Mouse (Mus musculus) frontal cortex, postnatal 14 days (tissue): Measurements from ENCODE around the gene Ccr2.
"Not testable (repeated sequence)": the region's sequence is repeated elsewhere in the genome, so short reads cannot be mapped to it uniquely, and the experiment has no call there.

Source experiments
- DNase-seq, 2 experiments: peaks; one replicate each; pipeline ENCODE4 v3.0.0; 2022; ENCODE audit warnings: low spot score in 2 of 2

Gene Ccr2

DNA sequence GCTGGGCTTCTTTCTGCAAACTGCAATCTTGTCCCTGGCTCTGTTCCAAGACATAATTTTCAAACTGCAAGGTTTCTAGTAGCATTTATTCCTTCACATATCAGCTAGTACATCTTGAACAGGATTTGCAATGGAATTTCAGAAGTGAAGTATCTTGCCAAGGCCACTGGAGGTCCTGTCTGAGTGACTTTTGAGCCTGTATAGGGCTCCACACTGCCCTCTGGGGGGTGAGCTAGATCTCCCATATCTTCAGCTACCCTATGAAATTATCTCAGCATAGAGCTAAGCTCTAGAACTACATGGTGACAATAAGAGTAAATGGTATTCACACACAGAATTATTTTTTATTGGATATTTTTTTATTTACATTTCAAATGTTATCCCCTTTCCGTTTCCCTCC, 16.7 kb downstream of the Ccr2 start:
- no peak for DNase-seq

DNA sequence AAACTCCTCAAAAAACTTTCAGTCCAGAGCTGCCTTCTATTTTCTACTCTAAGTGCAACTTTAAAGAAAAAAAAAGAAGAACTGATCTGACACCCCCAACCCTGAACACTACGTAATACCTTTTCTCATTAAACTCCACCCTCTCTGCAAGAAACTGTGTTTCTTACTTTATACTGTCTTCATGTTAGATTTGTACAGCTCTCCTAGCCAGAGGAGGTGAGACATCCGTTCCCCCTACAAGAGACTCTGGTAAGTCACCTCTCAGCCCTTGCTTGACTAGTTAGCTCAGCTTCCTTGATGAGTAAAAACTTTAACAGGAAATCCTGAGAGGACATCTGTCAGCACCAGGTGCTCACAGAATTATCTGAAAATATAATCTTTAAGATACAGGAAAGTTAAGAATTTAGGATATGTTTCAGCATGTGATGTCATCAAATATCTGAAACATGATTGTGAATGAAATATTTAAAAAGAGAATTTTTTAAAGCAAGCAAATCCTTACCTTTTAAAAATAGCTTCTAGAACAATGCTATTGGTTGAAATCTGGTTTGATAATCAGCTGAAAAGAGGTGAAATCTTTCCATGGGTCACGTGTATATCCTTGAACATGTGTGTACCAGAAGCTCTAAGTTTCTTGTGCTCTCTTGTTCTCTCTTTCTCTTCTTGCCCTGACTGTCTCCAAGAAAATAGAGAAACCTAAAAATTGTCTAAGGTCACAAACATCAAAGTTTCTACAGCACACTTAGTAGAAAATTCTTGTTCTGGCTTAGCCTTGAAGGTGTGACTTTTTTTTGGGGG, 19.8 kb downstream of the Ccr2 start, which contains the start of gene Ccr5:
Gene Ccr5 (plus strand): TSS at position 157 of the 798 bp plus-strand sequence.
- DNase-seq = no peak

DNA sequence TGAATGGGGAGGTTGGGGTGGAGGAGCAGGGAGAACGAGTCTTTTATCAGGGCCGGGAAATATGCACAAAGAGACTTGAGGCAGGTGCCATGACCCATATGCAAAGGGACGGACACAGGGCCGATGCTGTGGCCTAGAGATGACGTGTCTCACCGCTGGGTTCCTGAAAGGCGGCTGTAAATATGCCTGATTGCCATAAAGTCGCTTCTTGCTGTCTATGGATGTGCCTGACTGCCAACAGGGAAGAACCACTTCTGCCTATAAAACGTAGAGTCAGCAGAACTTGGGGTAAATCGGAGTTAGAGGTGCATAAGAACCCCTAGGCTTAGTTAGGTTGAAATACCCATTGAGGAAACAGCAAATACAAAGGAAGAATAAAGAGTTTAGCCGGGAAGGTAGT, 23.8 kb downstream of the Ccr2 start:
- DNase-seq = no peak

DNA sequence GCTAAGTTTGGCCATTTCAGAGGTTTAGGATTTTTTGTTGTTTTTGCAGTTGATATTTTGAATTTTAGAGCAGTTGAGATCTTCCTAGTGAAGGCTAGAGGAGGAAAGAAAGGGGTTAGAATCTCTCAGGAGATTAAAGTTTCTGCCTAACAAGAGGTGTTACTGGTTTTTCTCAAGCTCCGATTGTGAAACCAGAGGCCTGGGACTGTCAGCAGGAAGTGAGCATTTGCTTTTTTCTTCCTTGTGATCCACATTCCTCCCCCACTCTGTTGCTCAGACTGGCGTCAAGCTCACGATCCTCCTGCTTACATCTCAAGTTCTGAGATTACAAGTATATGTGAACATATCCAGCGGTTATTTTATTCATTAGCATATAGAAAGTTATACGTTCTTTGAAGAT, 24.6 kb downstream of the Ccr2 start:
- DNase-seq = no peak

DNA sequence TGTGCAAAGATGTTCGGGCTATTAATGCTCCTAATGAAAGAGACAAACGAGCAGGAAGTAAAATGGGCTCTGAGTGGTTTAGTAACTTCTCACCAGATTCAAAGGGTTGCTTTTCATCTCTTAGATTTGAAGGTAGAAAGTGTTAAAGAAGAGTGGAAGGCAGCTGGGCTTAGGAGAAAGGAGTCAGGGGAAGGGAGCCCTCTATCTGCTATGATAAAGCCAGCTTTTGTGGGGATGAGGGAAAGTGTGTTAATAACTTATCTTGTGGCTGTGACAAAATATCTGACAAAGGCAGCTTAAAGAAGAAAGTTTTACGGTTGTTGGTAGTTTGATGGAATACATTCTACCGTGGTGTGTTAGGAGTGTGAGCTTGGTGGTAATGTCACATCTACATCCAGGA, 25.7 kb downstream of the Ccr2 start:
- DNase-seq = no peak

DNA sequence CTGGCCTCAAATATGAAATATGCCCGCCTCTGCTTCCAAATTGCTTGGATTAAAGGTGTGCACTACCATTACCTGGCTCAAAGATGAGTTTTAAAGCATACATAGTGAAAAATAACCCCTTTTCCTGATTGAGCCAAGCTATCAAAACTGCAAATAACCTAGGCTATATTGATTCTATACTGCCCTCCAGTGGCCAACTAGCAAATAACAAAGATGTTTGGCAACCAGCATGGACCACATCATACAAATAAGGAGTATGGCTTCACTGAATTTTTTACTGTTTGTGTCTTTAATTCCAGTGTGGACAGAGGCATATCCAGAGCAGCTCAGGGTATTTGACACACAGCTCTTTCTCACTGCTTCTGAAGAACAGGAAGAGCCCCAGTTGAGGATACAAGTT, 26.6 kb downstream of the Ccr2 start:
- no peak for DNase-seq

DNA sequence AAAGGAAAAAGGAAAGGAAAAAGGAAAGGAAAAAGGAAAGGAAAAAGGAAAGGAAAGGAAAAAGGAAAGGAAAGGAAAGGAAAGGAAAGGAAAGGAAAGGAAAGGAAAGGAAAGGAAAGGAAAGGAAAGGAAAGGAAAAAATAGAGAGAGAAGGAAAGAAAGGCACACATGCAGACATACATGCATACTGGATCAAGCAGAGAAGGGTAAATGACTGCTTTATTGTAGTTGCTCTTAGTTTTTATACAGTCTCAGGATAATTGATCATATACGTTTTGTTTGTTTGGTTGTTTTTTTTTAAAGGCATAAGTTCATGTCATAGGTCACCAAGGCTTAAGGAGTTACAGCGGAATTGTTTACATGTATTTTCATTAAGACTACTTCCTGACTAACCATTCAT, 31.1 kb downstream of the Ccr2 start:
- not testable (repeated sequence) for DNase-seq

DNA sequence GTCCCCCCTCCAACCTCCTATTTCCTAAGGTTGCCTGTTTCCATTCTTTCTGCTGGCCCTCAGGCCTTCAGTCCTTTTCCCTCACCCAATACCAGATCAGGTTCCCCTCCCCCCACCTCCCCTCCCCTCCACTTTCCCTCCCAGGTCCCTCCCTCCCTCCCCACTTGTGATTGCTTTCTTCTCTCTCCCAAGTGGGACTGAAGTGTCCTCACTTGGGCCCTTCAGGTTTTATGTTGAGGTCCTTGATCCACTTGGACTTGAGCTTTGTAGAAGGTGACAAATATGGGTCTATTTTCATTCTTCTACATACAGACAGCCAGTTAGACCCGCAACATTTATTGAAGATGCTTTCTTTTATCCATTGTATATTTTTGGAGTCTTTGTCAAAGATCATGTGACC, 33.2 kb downstream of the Ccr2 start:
- DNase-seq = not testable (repeated sequence)

DNA sequence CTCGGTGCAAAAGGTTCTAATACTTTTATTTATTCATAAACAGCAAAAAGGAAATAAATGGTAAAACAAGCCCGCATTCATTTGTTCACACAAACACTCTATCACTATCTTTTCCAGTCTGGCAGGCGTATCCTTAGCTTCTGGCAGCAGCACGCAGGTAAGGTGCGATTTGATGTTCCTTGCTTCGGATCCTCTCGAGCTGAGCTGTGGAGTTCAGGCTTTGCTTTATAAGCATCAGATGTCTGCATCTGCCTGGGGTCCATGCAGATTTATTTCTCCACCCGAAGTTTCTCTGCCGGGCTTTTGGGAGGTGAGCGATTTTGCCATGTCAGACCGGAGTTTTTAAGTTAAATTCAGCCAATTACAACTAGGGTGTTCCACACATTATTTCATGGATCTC, 35.9 kb downstream of the Ccr2 start:
- no peak for DNase-seq

DNA sequence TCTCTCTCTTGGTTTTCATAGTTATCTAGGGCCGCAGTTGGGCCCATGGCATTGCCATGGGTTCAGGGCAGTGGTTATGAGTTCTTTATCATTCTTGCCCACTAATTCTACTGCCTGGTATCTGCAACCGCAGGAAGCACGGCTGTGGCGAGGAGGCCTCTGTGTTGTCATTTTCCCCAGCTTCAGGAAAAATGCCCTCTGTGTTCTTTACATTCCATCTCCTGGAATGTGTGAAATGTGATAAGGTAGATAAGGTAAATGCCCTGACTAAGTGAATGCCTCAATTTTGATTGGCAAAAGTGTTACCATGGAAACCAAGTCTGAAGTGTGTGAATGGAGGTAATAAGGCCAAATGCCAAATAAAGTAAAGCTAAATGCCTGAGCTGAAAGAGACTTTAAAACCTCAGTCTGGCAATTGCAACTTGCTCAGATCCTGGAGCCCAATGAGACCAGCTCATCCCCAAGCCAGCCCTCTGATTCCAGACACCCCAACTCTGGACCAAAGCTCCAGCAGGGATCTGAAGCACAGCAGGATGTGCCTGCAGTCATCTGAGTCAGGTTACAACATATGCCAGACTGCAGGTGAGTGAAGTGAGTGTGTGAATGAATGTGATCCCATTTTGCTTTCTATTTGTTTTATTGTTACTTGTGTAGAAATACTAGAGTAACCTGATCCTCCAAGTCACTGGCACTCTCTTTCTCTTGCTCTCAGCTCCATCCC, 36.5 kb downstream of the Ccr2 start:
- DNase-seq = no peak

DNA sequence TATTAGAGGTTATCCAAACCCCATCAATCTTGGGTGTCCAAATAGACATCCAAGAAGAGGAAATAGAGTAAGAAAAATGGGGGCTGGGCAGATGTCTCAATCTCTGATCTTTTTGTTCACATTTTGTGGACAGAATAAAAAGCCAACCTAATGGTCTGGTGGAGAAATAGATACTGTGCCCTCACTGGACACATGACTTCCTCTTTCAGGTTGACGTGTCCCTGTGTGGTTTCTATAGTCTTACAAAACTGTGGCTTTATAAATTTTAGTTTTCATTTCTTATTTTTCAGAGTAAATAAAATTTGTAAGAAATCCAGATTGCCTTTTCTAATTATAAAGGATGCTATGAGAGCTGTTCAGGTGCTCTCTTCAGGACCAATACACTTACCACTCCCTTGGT, 41.9 kb downstream of the Ccr2 start:
- DNase-seq = no peak

DNA sequence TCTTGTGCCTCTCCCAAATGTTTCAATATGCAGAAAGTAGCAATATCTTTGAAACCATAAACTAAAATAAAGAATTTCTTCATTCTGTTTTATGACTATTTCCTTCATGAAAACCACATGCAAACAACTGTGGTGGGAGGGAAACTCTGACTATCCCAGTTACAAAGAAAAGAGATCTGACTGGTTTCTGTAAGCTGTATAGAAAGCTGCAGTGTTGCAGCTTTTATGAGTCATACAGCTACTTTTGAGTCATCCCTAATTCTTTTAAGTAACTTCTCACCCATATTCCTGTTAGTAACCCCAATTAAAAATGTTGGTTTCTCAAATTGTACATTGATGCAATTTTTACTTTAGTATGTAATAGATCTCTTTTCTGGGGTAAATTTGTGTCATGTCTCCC, 44.6 kb downstream of the Ccr2 start:
- no peak for DNase-seq
